Mouse (Mus musculus): Measurements from ENCODE around the gene Ugp2. TPM values are rescaled to one million over a fixed set of nuclear protein-coding genes. Genes with fewer than 3 reads are reported as not detected.

Gene Ugp2
- polyA plus RNA-seq, 1 experiment = 3.7 TPM

DNA sequence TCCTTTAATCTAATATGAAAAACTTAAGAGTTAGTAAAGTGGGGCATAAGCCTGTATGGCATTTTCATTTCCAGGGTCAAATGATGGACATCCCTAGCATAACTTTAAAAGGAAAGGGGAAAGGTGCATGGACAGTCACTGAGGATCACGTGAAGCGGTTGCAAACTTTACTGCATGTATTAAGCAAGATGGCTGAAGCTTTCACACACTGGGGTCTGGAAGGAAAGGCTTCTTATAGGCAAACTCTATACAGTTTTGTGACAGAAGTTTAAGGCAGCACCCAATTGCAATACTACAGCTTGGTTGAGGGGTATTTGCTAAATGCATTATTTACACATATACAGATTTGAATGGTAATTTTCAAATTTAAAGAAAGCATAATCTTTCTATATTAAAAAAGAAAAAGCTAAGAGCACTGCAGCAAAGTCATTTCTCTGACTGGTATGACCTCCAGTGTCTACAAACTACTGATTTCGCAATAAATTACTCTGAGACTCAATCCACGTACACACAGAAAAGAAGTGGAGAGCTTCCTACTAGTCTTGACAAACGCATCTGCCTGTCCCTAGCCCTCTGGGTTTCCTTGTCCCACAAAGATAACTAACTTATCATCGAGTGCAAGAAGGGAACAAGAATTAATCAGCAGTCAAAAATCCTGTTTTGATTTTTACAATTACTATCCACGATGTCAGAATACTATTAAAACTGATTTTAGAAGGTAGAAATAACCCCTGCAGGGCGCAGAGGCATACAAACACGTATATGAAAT is 1.6 kb downstream of the Ugp2 start:
- WGBS = 37% methylated on average over 9 of the region's 9 CpGs
- no peak overlapping the region for H3K4me3 ChIP-seq (ENCODE audit: control insufficient read depth, insufficient read depth, low read length)
- H3K27me3 ChIP-seq (ENCODE audit: control insufficient read depth, insufficient read depth, low read length) = no peaks in the 10 kb centered on the region
- H3K4me1 ChIP-seq (replicated peaks; ENCODE audit: control insufficient read depth, insufficient read depth, low read length) = peaks cover 3% of the 10 kb centered on the region; the same call in 1 of the 2 replicates
- H3K36me3 ChIP-seq (ENCODE audit: control insufficient read depth, insufficient read depth, low read length) = no peaks in the 10 kb centered on the region
- TF ChIP-seq CTCF (IDR thresholded peaks at IDR 0.05; ENCODE audit: borderline replicate concordance, control insufficient read depth, extremely low read depth, insufficient read depth, low read length, poor library complexity) = no peak
- TF ChIP-seq POLR2A (IDR thresholded peaks at IDR 0.05; ENCODE audit: control insufficient read depth, extremely low read depth, insufficient read depth, low read length, poor library complexity) = no peak
- H3K27ac ChIP-seq (ENCODE audit: control insufficient read depth, insufficient read depth, low read length) = no peak overlapping the region
- DNase-seq = no peak

DNA sequence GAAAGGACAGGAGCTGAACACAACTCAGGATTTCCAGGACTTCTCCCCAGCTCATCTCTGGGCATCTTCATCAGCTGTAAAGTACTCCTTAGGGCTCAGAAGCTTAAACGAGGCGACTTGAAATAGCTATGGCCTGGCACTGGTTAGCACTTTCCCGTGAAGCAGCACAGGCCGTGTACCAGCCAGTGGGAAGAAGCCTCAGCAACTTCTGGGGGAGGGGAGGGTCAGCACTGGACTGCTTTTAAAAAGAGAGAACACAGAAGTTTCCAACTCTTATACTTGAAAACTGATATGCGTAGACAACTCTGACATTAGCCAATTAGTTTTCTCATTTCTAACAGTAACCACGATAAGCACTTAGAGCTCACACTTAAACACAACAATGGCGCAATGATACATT is 2.5 kb downstream of the Ugp2 start:
- Histone ChIP-seq H3K36me3 (ENCODE audit: control insufficient read depth, insufficient read depth, low read length) (no peaks in the 10 kb centered on the region), H3K27me3 (ENCODE audit: control insufficient read depth, insufficient read depth, low read length) (no peaks in the 10 kb centered on the region), H3K27ac (ENCODE audit: control insufficient read depth, insufficient read depth, low read length) (no peak overlapping the region), H3K4me1 (replicated peaks; ENCODE audit: control insufficient read depth, insufficient read depth, low read length) (peaks cover 3% of the 10 kb centered on the region; the same call in 1 of the 2 replicates), H3K4me3 (ENCODE audit: control insufficient read depth, insufficient read depth, low read length) (no peak overlapping the region)
- WGBS = 92% methylated on average over 7 of the region's 7 CpGs
- no peak for TF ChIP-seq CTCF (IDR thresholded peaks at IDR 0.05; ENCODE audit: borderline replicate concordance, control insufficient read depth, extremely low read depth, insufficient read depth, low read length, poor library complexity)
- no peak for TF ChIP-seq POLR2A (IDR thresholded peaks at IDR 0.05; ENCODE audit: control insufficient read depth, extremely low read depth, insufficient read depth, low read length, poor library complexity)
- DNase-seq = no peak

DNA sequence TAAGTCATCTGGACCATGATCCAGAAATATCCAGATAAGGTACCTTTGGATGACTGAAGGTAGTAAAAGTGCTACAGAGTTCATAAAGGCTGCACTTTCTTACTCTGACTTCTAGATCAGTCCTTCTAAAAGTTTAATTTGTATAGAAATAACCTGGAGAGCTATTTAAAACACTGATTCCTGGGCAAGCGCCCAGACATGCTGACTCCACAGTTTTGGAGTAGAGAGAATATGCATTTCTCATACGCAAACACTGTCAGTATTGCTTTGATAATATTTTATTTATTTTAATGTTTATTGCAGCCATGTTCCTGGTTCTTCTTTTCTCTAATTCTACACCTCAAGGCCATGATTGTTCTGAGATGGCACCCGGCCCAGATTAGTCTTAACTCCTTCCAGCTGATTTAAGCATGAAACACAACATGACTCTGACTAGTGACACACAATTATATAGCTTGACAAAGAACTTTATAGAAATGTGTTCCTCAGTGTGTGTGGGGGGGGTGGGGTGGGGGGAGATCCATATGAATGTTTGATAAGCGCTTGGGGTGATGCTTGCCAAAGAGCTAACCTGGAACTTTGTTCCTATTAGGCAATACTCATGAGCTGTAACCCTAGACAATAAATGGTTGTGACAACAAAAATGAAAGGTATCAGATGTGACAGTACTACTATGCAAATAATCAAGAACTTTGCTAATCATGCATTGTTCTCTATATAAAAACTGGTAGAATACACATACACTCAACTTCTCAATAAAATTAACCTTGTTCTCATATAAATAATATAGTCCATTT is 7.7 kb downstream of the Ugp2 start:
- no peak for DNase-seq
- TF ChIP-seq CTCF (IDR thresholded peaks at IDR 0.05; ENCODE audit: borderline replicate concordance, control insufficient read depth, extremely low read depth, insufficient read depth, low read length, poor library complexity) (no peak), POLR2A (IDR thresholded peaks at IDR 0.05; ENCODE audit: control insufficient read depth, extremely low read depth, insufficient read depth, low read length, poor library complexity) (no peak)
- Histone ChIP-seq H3K27ac (ENCODE audit: control insufficient read depth, insufficient read depth, low read length) (no peak overlapping the region), H3K4me1 (replicated peaks; ENCODE audit: control insufficient read depth, insufficient read depth, low read length) (no peaks in the 10 kb centered on the region), H3K36me3 (ENCODE audit: control insufficient read depth, insufficient read depth, low read length) (no peaks in the 10 kb centered on the region), H3K4me3 (ENCODE audit: control insufficient read depth, insufficient read depth, low read length) (no peak overlapping the region), H3K27me3 (ENCODE audit: control insufficient read depth, insufficient read depth, low read length) (no peaks in the 10 kb centered on the region)
- WGBS = 96% methylated on average over 4 of the region's 4 CpGs

DNA sequence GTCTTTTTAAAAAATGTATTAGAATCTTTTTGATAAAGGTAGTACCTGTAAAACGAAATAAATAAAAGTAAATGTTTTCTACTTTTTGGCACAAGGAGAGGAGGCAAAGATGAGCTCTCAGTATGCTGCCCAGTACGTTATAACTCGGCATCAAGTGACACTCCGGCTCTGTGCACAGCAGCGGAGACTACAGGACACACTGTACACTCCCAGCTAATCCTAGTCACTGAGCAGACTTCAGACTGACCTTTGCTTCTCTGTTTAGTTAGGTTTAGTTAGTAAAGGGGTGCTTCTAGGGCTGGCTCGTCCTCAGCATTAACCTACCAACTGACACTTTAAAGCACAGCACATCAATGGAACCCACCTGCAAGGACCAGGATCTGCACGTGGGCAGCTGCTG is 19.7 kb downstream of the Ugp2 start:
- no peak for DNase-seq
- Histone ChIP-seq H3K27me3 (ENCODE audit: control insufficient read depth, insufficient read depth, low read length) (no peaks in the 10 kb centered on the region), H3K36me3 (ENCODE audit: control insufficient read depth, insufficient read depth, low read length) (peaks cover 10% of the 10 kb centered on the region; the same call in 1 of the 2 replicates), H3K4me3 (ENCODE audit: control insufficient read depth, insufficient read depth, low read length) (no peak overlapping the region), H3K4me1 (replicated peaks; ENCODE audit: control insufficient read depth, insufficient read depth, low read length) (no peaks in the 10 kb centered on the region), H3K27ac (ENCODE audit: control insufficient read depth, insufficient read depth, low read length) (no peak overlapping the region)
- WGBS = 95% methylated on average over 7 of the region's 7 CpGs
- TF ChIP-seq POLR2A (IDR thresholded peaks at IDR 0.05; ENCODE audit: control insufficient read depth, extremely low read depth, insufficient read depth, low read length, poor library complexity) = no peak

DNA sequence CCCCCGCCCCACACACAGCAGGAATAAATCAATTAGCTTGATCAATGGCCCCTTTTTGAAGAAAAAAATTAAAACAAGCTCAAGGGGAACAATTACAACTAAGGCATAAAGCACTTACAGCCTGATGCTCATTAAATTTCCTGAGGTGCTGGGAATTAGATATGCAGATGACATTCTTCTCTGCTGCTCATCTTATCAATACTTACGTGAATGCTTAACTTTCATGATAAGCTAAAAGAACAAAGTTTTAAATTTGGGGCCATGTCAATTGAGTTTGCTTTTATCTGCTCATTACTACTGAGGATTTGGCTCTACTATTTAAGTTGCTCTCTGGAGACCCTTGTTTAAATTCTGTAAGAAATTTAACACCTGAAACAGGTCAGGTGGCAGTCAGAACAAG is 22.1 kb downstream of the Ugp2 start:
- peaks cover 10% of the 10 kb centered on the region; the same call in 1 of the 2 replicates for H3K36me3 ChIP-seq (ENCODE audit: control insufficient read depth, insufficient read depth, low read length)
- TF ChIP-seq POLR2A (IDR thresholded peaks at IDR 0.05; ENCODE audit: control insufficient read depth, extremely low read depth, insufficient read depth, low read length, poor library complexity) = no peak
- TF ChIP-seq CTCF (IDR thresholded peaks at IDR 0.05; ENCODE audit: borderline replicate concordance, control insufficient read depth, extremely low read depth, insufficient read depth, low read length, poor library complexity) = no peak
- no peak for DNase-seq
- no peak overlapping the region for H3K4me3 ChIP-seq (ENCODE audit: control insufficient read depth, insufficient read depth, low read length)
- no peaks in the 10 kb centered on the region for H3K27me3 ChIP-seq (ENCODE audit: control insufficient read depth, insufficient read depth, low read length)
- H3K4me1 ChIP-seq (replicated peaks; ENCODE audit: control insufficient read depth, insufficient read depth, low read length) = no peaks in the 10 kb centered on the region
- WGBS = 97% methylated on average over 2 of the region's 2 CpGs
- H3K27ac ChIP-seq (ENCODE audit: control insufficient read depth, insufficient read depth, low read length) = no peak overlapping the region

DNA sequence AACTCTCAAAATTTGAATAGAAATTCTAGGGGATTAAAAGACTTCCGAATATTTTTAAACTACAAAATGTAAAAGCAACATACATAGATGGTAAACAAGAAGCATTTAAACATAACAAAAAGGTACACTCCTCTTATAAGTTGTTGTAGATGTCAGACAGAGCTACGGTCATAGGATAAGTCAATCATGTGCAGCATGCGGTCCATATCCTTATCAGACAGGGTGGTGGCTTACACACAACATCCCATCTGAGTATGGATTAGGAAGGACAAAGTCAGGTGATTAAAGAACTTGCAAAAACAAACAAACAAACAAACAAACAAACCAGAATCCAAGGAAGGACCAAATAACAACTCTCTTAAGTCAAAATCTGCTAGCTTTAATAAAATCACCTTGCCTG is 25.0 kb downstream of the Ugp2 start:
- H3K4me1 ChIP-seq (replicated peaks; ENCODE audit: control insufficient read depth, insufficient read depth, low read length) = no peaks in the 10 kb centered on the region
- WGBS = over 99% methylated on average over 3 of the region's 3 CpGs
- H3K4me3 ChIP-seq (ENCODE audit: control insufficient read depth, insufficient read depth, low read length) = no peak overlapping the region
- TF ChIP-seq CTCF (IDR thresholded peaks at IDR 0.05; ENCODE audit: borderline replicate concordance, control insufficient read depth, extremely low read depth, insufficient read depth, low read length, poor library complexity) = no peak
- no peak for TF ChIP-seq POLR2A (IDR thresholded peaks at IDR 0.05; ENCODE audit: control insufficient read depth, extremely low read depth, insufficient read depth, low read length, poor library complexity)
- no peak overlapping the region for H3K27ac ChIP-seq (ENCODE audit: control insufficient read depth, insufficient read depth, low read length)
- H3K27me3 ChIP-seq (ENCODE audit: control insufficient read depth, insufficient read depth, low read length) = no peaks in the 10 kb centered on the region
- no peaks in the 10 kb centered on the region; the same call in 1 of the 2 replicates for H3K36me3 ChIP-seq (ENCODE audit: control insufficient read depth, insufficient read depth, low read length)
- DNase-seq = no peak

Measured in thymus, adult 2 months (tissue).